Mouse (Mus musculus) liver, embryonic 16.5 days (tissue): ENCODE data around the gene Mfap4. TPM values are rescaled to one million over a fixed set of nuclear protein-coding genes. Genes with fewer than 3 reads are reported as not detected.
A peak's percentile ranks its signal among the peaks of the same experiment; 100 is the strongest.

ENCODE experiments used
- ATAC-seq: fragments of 200-750 bp; cut with Nextera tagmentation; 2 replicates; pipeline ENCODE4 v1.8.0; 2017; ENCODE audit warnings: low read depth, mild to moderate bottlenecking, moderate number of reproducible peaks, moderate library complexity
- H3K27ac ChIP-seq: fragments of 300-500 bp; sonication (generic); 2 replicates; pipeline ENCODE4 v1.5.1; 2014; ENCODE audit warnings: mild to moderate bottlenecking, low read length
- H3K27me3 ChIP-seq: fragments of 300-500 bp; sonication (generic); 2 replicates; pipeline ENCODE4 v1.6.1; 2014; ENCODE audit warnings: low read depth, low read length, mixed read lengths; ENCODE audit not compliant: control insufficient read depth, insufficient read depth
- H3K36me3 ChIP-seq: fragments of 300-500 bp; sonication (generic); 2 replicates; pipeline ENCODE4 v1.6.1; 2014; ENCODE audit warnings: mild to moderate bottlenecking; ENCODE audit not compliant: control insufficient read depth, insufficient read depth
- H3K4me1 ChIP-seq: fragments of 300-500 bp; sonication (generic); 2 replicates; pipeline ENCODE4 v1.6.1; 2014; ENCODE audit warnings: low read depth, low read length, mixed read lengths; ENCODE audit not compliant: control insufficient read depth
- H3K4me2 ChIP-seq: fragments of 300-500 bp; sonication (generic); 2 replicates; pipeline ENCODE4 v1.6.1; 2014; ENCODE audit warnings: low read depth, low read length, mixed read lengths
- H3K4me3 ChIP-seq: fragments of 300-500 bp; sonication (generic); 2 replicates; pipeline ENCODE4 v1.5.1; 2014; ENCODE audit warnings: low read depth, mild to moderate bottlenecking, low read length
- H3K9ac ChIP-seq: fragments of 300-500 bp; sonication (generic); 2 replicates; pipeline ENCODE4 v1.6.1; 2014; ENCODE audit warnings: low read depth, low read length
- H3K9me3 ChIP-seq: fragments of 300-500 bp; sonication (generic); replicated peaks from 2 replicates; pipeline ENCODE4 v1.6.1; 2016; ENCODE audit warnings: low read length; ENCODE audit not compliant: control insufficient read depth
- WGBS: fragments of 180-500 bp; shearing (Covaris S2); extraction: QIAGEN DNeasy Blood & Tissue Kit; methylation state at CpG from one replicate; pipeline ENCODE4 v1.1.7; 2014; ENCODE audit not compliant: insufficient replicate concordance; 5-methylcytosine and 5-hydroxymethylcytosine counted together
- polyA plus RNA-seq: library from polyadenylated mRNA; unstranded; fragments of >200 nt; fragmentation: Nextera tagmentation; extraction: Ambion mirVana; gene quantifications from 2 replicates; pipeline ENCODE4 v1.2.1, GENCODE M21; 2015

The Mfap4 gene
- polyA plus RNA-seq, 1 experiment from 2014 or later, result 9.9 TPM

- WGBS, result 72% methylated on average over 7 of the region's 7 CpGs
- H3K27ac ChIP-seq, result no peak overlapping the region
- H3K4me3 ChIP-seq, result no peak overlapping the region
- H3K4me1 ChIP-seq, result peaks cover 2% of the 10 kb centered on the region
- H3K9me3 ChIP-seq, result no peaks in the 10 kb centered on the region
- H3K36me3 ChIP-seq, result peaks cover 11% of the 10 kb centered on the region
- H3K9ac ChIP-seq, result no peak overlapping the region
- no peaks in the 10 kb centered on the region for H3K27me3 ChIP-seq
- ATAC-seq, result no peak
- no peak overlapping the region for H3K4me2 ChIP-seq
Observed at GRCm38 (mm10) chr11:61487936-61488335, 2.7 kb downstream of the Mfap4 start.

GRCm38 (mm10) chr11:61489085-61489484, 3.9 kb downstream of the Mfap4 start:
- Histone ChIP-seq H3K27me3 (no peaks in the 10 kb centered on the region), H3K4me3 (no peak overlapping the region), H3K4me1 (peaks cover 10% of the 10 kb centered on the region), H3K9me3 (no peaks in the 10 kb centered on the region), H3K9ac (no peak overlapping the region), H3K4me2 (no peak overlapping the region), H3K27ac (no peak overlapping the region), H3K36me3 (peaks cover 11% of the 10 kb centered on the region)
- ATAC-seq, result no peak
- WGBS, result 77% methylated on average over 2 of the region's 2 CpGs

- Histone ChIP-seq H3K27me3 (no peaks in the 10 kb centered on the region), H3K4me2 (no peak overlapping the region), H3K27ac (no peak overlapping the region), H3K36me3 (peaks cover 11% of the 10 kb centered on the region), H3K9ac (no peak overlapping the region), H3K4me3 (no peak overlapping the region), H3K4me1 (peaks cover 12% of the 10 kb centered on the region), H3K9me3 (no peaks in the 10 kb centered on the region)
- WGBS, result 78% methylated on average over 8 of the region's 8 CpGs
- ATAC-seq, result no peak
Observed at GRCm38 (mm10) chr11:61489874-61490273, 4.6 kb downstream of the Mfap4 start.

- no peak overlapping the region for H3K4me3 ChIP-seq
- no peaks in the 10 kb centered on the region for H3K9me3 ChIP-seq
- H3K4me1 ChIP-seq, result peaks cover 12% of the 10 kb centered on the region
- H3K36me3 ChIP-seq, result peaks cover 11% of the 10 kb centered on the region
- 86% methylated on average over 22 of the region's 22 CpGs for WGBS
- no peak overlapping the region for H3K9ac ChIP-seq
- H3K27me3 ChIP-seq, result no peaks in the 10 kb centered on the region
- no peak overlapping the region for H3K27ac ChIP-seq
- H3K4me2 ChIP-seq, result no peak overlapping the region
- no peak for ATAC-seq
Observed at GRCm38 (mm10) chr11:61490944-61491520, 5.8 kb downstream of the Mfap4 start.

- Histone ChIP-seq H3K9ac (peak overlapping the region; percentile 78), H3K4me1 (peaks cover 12% of the 10 kb centered on the region), H3K27me3 (no peaks in the 10 kb centered on the region), H3K27ac (no peak overlapping the region), H3K36me3 (peaks cover 11% of the 10 kb centered on the region), H3K4me3 (peak overlapping the region; percentile 86), H3K9me3 (no peaks in the 10 kb centered on the region), H3K4me2 (peak overlapping the region; percentile 97)
- WGBS, result 68% methylated on average over 12 of the region's 12 CpGs
- ATAC-seq, result no peak
Observed at GRCm38 (mm10) chr11:61492749-61493401, 7.6 kb downstream of the Mfap4 start.

- H3K9me3 ChIP-seq, result no peaks in the 10 kb centered on the region
- peak overlapping the region; percentile 78 for H3K9ac ChIP-seq
- peak overlapping the region; percentile 97 for H3K4me2 ChIP-seq
- peak; percentile 53 for ATAC-seq
- peaks cover 12% of the 10 kb centered on the region for H3K4me1 ChIP-seq
- H3K4me3 ChIP-seq, result peak overlapping the region; percentile 86
- H3K27me3 ChIP-seq, result no peaks in the 10 kb centered on the region
- H3K36me3 ChIP-seq, result peaks cover 10% of the 10 kb centered on the region
- peak overlapping the region; percentile 47; the same call in 1 of the 2 replicates for H3K27ac ChIP-seq
- 2% methylated on average over 50 of the region's 50 CpGs for whole genome bisulfite sequencing
Observed at GRCm38 (mm10) chr11:61493525-61494128, 8.4 kb downstream of the Mfap4 start.

- H3K4me3 ChIP-seq, result peak within 1 kb of the TSS; percentile 86
- peak within 1 kb of the TSS; percentile 72 for H3K27ac ChIP-seq
- H3K4me2 ChIP-seq, result peak within 1 kb of the TSS; percentile 97
- peaks cover 9% of the 10 kb centered on the region for H3K36me3 ChIP-seq
- WGBS, result under 1% methylated on average over 61 of the region's 62 CpGs
- H3K27me3 ChIP-seq, result no peaks in the 10 kb centered on the region
- H3K9ac ChIP-seq, result peak within 1 kb of the TSS; percentile 78
- no peaks in the 10 kb centered on the region for H3K9me3 ChIP-seq
- H3K4me1 ChIP-seq, result peaks cover 12% of the 10 kb centered on the region
- peak; percentile 98 for ATAC-seq
Observed at GRCm38 (mm10) chr11:61494129-61494997, 9.1 kb downstream of the Mfap4 start, which contains the start of gene Mapk7. Gene Mapk7 (minus strand): TSS chr11:61494406.

- ATAC-seq, result no peak
- Histone ChIP-seq H3K4me3 (no peak overlapping the region), H3K27me3 (no peaks in the 10 kb centered on the region), H3K4me2 (no peak overlapping the region), H3K9me3 (no peaks in the 10 kb centered on the region), H3K9ac (no peak overlapping the region), H3K36me3 (peaks cover 7% of the 10 kb centered on the region), H3K4me1 (peaks cover 12% of the 10 kb centered on the region), H3K27ac (no peak overlapping the region)
- 83% methylated on average over 2 of the region's 2 CpGs for WGBS
Observed at GRCm38 (mm10) chr11:61495528-61495927, 10.3 kb downstream of the Mfap4 start.
